Mouse (Mus musculus): Measurements from ENCODE around the gene Gpr176. TPM values are rescaled to one million over a fixed set of nuclear protein-coding genes. Genes with fewer than 3 reads are reported as not detected.
A peak's percentile ranks its signal among the peaks of the same experiment; 100 is the strongest.

The Gpr176 gene
- 1 to 10 TPM in 1 of 2 experiments, under 1 TPM in 1; 0.76 to 1.1 TPM for total RNA-seq (2021)

- DNase-seq = peak; percentile 27
Observed at GRCm38 (mm10) chr2:118372901-118373571, at the start of gene Gpr176. Gene Gpr176, minus strand, starts transcription at chr2:118373419.

GRCm38 (mm10) chr2:118422385-118422784 lies 49.2 kb upstream of the Gpr176 start:
- DNase-seq = peak; percentile 33

- no peak for DNase-seq
Observed at GRCm38 (mm10) chr2:118421951-118422350, 48.7 kb upstream of the Gpr176 start.

GRCm38 (mm10) chr2:118418076-118418475 lies 44.9 kb upstream of the Gpr176 start:
- no peak for DNase-seq

- DNase-seq = no peak
Observed at GRCm38 (mm10) chr2:118415601-118416355, 42.6 kb upstream of the Gpr176 start.

DNA sequence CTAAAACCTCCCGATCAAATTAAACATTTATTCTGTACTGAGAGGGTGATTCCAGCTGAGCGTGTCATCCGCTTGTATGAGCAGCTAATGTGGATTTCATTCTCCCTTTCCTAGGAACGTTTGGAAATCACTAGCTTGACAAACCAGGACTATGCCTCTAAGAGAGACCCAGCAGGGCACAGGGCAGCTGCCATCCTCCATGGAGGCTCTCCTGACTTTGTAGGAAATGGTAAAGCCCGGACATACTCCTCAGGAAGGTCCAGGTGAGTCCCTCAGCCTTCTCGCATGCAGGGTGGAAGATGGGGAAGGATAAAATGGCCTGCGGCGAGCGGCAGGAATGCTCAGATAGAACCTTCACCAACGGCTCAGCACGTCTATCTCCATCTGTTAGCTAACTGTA lies 39.6 kb upstream of the Gpr176 start:
- no peak for DNase-seq

DNA sequence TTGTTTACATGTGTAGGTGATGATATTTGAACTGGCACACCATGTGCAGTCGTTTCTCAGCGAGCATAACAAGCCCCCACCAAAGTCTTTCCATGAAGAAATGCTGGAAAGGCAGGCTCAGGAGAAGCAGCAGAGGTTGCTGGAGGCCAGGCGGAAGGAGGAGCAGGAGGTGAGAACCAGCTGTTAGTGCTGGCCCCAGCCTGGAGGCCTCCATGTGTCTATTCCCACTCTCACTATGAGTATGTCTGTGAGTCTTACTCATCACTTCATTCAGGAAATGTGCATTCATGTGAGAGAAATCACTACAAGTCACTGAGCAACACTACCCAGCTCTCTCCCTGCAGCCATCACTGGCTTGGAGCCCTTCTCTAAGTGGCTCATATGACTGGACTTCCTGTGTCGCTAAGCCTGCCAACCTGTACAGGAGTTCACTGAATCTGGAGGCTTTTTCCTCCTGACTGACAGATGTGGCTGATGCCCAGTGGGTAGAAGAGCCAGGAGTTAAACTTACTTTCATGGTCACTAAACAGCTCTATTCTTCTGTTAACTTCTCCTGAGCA lies 35.2 kb upstream of the Gpr176 start:
- DNase-seq = no peak

GRCm38 (mm10) chr2:118406811-118407210 lies 33.6 kb upstream of the Gpr176 start:
- no peak for DNase-seq

GRCm38 (mm10) chr2:118405568-118405967 lies 32.3 kb upstream of the Gpr176 start:
- DNase-seq = no peak

- no peak for DNase-seq
Observed at GRCm38 (mm10) chr2:118404336-118404735, 31.1 kb upstream of the Gpr176 start.

GRCm38 (mm10) chr2:118401834-118402727 lies 28.9 kb upstream of the Gpr176 start:
- DNase-seq = no peak

GRCm38 (mm10) chr2:118399751-118400150 lies 26.5 kb upstream of the Gpr176 start:
- no peak for DNase-seq

DNA sequence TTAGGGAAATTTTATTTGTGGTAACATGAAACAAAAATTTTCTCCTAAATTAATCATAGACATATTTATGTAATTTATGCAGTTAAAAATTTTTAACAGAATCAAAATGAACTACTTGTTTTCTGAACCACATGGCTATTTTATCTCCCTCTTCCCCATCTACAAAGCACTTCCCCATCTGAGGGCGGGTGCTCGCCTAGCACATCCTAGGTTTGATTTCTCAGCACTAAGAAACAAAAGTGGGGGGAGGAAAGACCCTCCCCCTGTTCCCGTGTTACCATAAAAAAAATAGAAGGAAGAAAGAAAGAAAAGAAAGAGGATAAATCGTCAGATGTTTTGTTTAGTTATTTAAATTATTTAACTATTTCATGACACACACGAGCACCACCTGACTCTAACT lies 18.0 kb upstream of the Gpr176 start:
- DNase-seq = no peak

DNA sequence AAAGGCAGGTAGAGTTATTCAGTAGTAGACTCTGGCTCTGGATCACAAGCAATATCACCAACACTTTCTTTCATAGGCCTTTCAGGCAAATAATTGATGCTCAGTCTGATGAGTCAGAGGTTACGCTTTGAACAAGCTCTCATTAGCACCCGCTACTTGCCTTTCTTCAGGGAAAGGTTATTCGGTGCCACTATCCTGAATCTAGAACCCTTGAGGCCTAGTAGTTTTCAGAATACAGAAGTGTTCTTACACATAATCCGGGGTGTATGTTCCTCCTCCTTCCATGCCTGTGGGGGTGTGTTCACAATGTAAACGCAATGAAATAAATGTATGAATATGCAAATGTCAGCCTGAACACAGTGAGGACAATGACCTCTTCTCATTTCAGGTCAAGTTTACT lies 16.9 kb upstream of the Gpr176 start:
- DNase-seq = no peak

DNA sequence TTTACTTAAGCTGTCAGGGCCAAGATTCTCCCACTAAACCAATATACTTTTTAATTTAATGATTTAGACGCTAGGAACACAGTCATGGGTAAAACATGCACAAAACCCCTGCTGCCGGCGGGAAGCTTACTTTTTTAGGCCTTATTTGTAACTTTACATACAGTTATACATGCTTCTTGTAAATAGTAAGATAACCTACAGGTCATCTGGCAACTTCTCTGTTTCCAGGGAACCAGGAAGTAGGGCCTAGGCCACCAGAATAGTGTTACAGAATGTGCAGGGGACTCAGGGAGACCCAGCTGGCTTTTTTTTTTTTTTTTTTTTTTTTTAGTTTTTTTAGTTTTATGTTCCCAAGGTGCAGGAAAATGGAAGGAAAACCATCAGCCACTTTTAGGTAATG lies 16.4 kb upstream of the Gpr176 start:
- no peak for DNase-seq

- peak; percentile 98 for DNase-seq
Observed at GRCm38 (mm10) chr2:118388341-118389335, 15.4 kb upstream of the Gpr176 start, which contains the start of gene Eif2ak4. Gene Eif2ak4, plus strand, starts transcription at chr2:118388618.

DNA sequence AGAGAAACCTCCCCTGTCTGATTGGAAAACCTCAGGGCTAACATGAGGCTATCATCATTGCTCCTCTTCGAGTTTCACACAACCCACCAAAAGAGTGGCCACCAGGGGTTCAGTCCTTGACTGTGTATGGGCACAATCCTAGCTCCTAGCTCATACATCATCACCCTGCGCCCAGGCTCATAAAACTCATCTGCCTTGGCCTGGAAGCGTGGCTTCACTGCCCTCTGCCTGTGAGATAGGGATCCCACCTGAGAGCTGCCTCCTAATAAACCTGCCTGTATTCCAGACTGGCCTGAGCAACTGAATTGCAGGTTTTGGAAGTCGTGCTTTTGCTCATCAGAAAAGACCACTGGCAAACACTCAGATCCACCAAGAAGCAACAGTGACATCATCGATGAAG lies 10.2 kb upstream of the Gpr176 start:
- DNase-seq = no peak

- no peak for DNase-seq
Observed at GRCm38 (mm10) chr2:118379756-118380155, 6.5 kb upstream of the Gpr176 start.

GRCm38 (mm10) chr2:118375931-118376330 lies 2.7 kb upstream of the Gpr176 start:
- no peak for DNase-seq

DNA sequence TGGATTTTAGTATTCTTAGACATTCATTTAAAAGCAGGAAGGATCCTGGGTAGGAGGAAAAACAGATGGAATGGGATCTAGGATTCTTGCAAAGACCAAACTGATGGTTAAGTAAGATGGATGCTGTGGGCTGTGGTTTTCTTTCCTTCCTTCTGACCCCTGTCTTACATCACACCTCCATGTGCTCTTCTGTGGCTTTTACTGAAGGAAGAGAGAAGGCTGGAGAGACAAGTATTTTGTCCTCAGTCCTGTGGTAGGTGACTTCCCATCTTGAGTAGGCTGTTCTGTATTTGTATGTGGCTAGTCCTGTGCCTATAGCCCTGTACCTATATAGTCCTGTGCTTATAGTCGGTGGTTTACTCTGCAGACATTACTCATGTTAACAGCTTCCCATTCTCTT lies 2.3 kb upstream of the Gpr176 start:
- no peak for DNase-seq

GRCm38 (mm10) chr2:118373572-118374279 lies 507 bp upstream of the Gpr176 start:
- peak; percentile 78 for DNase-seq

Data from heart, postnatal 4 days (tissue).